Mouse (Mus musculus): ENCODE results near the gene Armc12. TPM values are rescaled to one million over a fixed set of nuclear protein-coding genes. Genes with fewer than 3 reads are reported as not detected.

The Armc12 gene
- total and polyA plus RNA-seq, 3 experiments: not detected

- ATAC-seq (ENCODE audit: extremely low read depth, insufficient number of reproducible peaks, low FRiP score, poor library complexity, severe bottlenecking): no peak
- no peak overlapping the region; the same call in 1 of the 2 replicates for H3K4me3 ChIP-seq (ENCODE audit: low read depth, low read length)
- no peaks in the 10 kb centered on the region for H3K9me3 ChIP-seq (replicated peaks)
- H3K36me3 ChIP-seq (replicated peaks): peaks cover 7% of the 10 kb centered on the region
- H3K4me1 ChIP-seq (ENCODE audit: insufficient read depth, low read depth, low read length): peaks cover 44% of the 10 kb centered on the region
- peaks cover 44% of the 10 kb centered on the region for H3K27me3 ChIP-seq (ENCODE audit: insufficient read depth, low read length)
- DNase-seq (ENCODE audit: low spot score): no peak
- TF ChIP-seq POLR2AphosphoS5 (IDR thresholded peaks at IDR 0.05; ENCODE audit: insufficient replicate concordance, low read depth, low read length): no peak
- TF ChIP-seq GATA1 (IDR thresholded peaks at IDR 0.05; ENCODE audit: borderline replicate concordance, low read length): no peak
- TF ChIP-seq CTCF (IDR thresholded peaks at IDR 0.05; ENCODE audit: low read depth, low read length): no peak
These were observed 6.5 kb upstream of the Armc12 start for GRCm38 (mm10) chr17:28524009-28524695.

GRCm38 (mm10) chr17:28524831-28525430 is 5.7 kb upstream of the Armc12 start:
- TF ChIP-seq CTCF (IDR thresholded peaks at IDR 0.05; ENCODE audit: low read depth, low read length) (no peak), TAL1 (conservative IDR thresholded peaks at IDR 0.05; ENCODE audit: low read depth, low read length) (no peak), GATA1 (IDR thresholded peaks at IDR 0.05; ENCODE audit: borderline replicate concordance, low read length) (no peak), POLR2AphosphoS5 (IDR thresholded peaks at IDR 0.05; ENCODE audit: insufficient replicate concordance, low read depth, low read length) (no peak), GATA2 (IDR thresholded peaks at IDR 0.05; ENCODE audit: borderline replicate concordance, low read depth, low read length) (no peak)
- H3K9me3 ChIP-seq (replicated peaks): no peaks in the 10 kb centered on the region
- no peak for DNase-seq (ENCODE audit: low spot score)
- H3K4me1 ChIP-seq (ENCODE audit: insufficient read depth, low read depth, low read length): peaks cover 44% of the 10 kb centered on the region
- H3K4me3 ChIP-seq (ENCODE audit: low read depth, low read length): no peak overlapping the region
- ATAC-seq (ENCODE audit: extremely low read depth, insufficient number of reproducible peaks, low FRiP score, poor library complexity, severe bottlenecking): no peak
- peaks cover 7% of the 10 kb centered on the region for H3K36me3 ChIP-seq (replicated peaks)
- peaks cover 42% of the 10 kb centered on the region for H3K27me3 ChIP-seq (ENCODE audit: insufficient read depth, low read length)

GRCm38 (mm10) chr17:28527184-28528042 is 3.2 kb upstream of the Armc12 start:
- DNase-seq (ENCODE audit: low spot score): no peak
- Histone ChIP-seq H3K4me1 (ENCODE audit: insufficient read depth, low read depth, low read length) (peaks cover 40% of the 10 kb centered on the region), H3K9me3 (replicated peaks) (no peaks in the 10 kb centered on the region), H3K27me3 (ENCODE audit: insufficient read depth, low read length) (peaks cover 38% of the 10 kb centered on the region), H3K36me3 (replicated peaks) (peaks cover 7% of the 10 kb centered on the region), H3K4me3 (ENCODE audit: low read depth, low read length) (no peak overlapping the region)
- TF ChIP-seq GATA1 (IDR thresholded peaks at IDR 0.05; ENCODE audit: borderline replicate concordance, low read length) (no peak), POLR2AphosphoS5 (IDR thresholded peaks at IDR 0.05; ENCODE audit: insufficient replicate concordance, low read depth, low read length) (no peak), TAL1 (conservative IDR thresholded peaks at IDR 0.05; ENCODE audit: low read depth, low read length) (no peak), GATA2 (IDR thresholded peaks at IDR 0.05; ENCODE audit: borderline replicate concordance, low read depth, low read length) (no peak), CTCF (IDR thresholded peaks at IDR 0.05; ENCODE audit: low read depth, low read length) (no peak)
- no peak for ATAC-seq (ENCODE audit: extremely low read depth, insufficient number of reproducible peaks, low FRiP score, poor library complexity, severe bottlenecking)

GRCm38 (mm10) chr17:28528043-28528351 is 2.6 kb upstream of the Armc12 start:
- DNase-seq (ENCODE audit: low spot score): peak; percentile 80
- peaks cover 7% of the 10 kb centered on the region for H3K36me3 ChIP-seq (replicated peaks)
- H3K9me3 ChIP-seq (replicated peaks): no peaks in the 10 kb centered on the region
- peaks cover 32% of the 10 kb centered on the region for H3K27me3 ChIP-seq (ENCODE audit: insufficient read depth, low read length)
- TF ChIP-seq CTCF (IDR thresholded peaks at IDR 0.05; ENCODE audit: low read depth, low read length) (peak; percentile 89), TAL1 (conservative IDR thresholded peaks at IDR 0.05; ENCODE audit: low read depth, low read length) (no peak)
- H3K4me1 ChIP-seq (ENCODE audit: insufficient read depth, low read depth, low read length): peaks cover 34% of the 10 kb centered on the region
- no peak; the same call in 1 of the 2 replicates for ATAC-seq (ENCODE audit: extremely low read depth, insufficient number of reproducible peaks, low FRiP score, poor library complexity, severe bottlenecking)
- no peak overlapping the region for H3K4me3 ChIP-seq (ENCODE audit: low read depth, low read length)

- Histone ChIP-seq H3K9me3 (replicated peaks) (no peaks in the 10 kb centered on the region), H3K4me3 (ENCODE audit: low read depth, low read length) (no peak overlapping the region), H3K27me3 (ENCODE audit: insufficient read depth, low read length) (peaks cover 28% of the 10 kb centered on the region), H3K36me3 (replicated peaks) (peaks cover 5% of the 10 kb centered on the region), H3K4me1 (ENCODE audit: insufficient read depth, low read depth, low read length) (peaks cover 24% of the 10 kb centered on the region)
- TF ChIP-seq CTCF (IDR thresholded peaks at IDR 0.05; ENCODE audit: low read depth, low read length): no peak
- TF ChIP-seq GATA2 (IDR thresholded peaks at IDR 0.05; ENCODE audit: borderline replicate concordance, low read depth, low read length): no peak
- no peak for TF ChIP-seq TAL1 (conservative IDR thresholded peaks at IDR 0.05; ENCODE audit: low read depth, low read length)
- no peak for TF ChIP-seq POLR2AphosphoS5 (IDR thresholded peaks at IDR 0.05; ENCODE audit: insufficient replicate concordance, low read depth, low read length)
- TF ChIP-seq GATA1 (IDR thresholded peaks at IDR 0.05; ENCODE audit: borderline replicate concordance, low read length): no peak
- ATAC-seq (ENCODE audit: extremely low read depth, insufficient number of reproducible peaks, low FRiP score, poor library complexity, severe bottlenecking) (no peak), DNase-seq (ENCODE audit: low spot score) (no peak)
These were observed 1.5 kb upstream of the Armc12 start for GRCm38 (mm10) chr17:28529116-28529515.

- ATAC-seq (ENCODE audit: extremely low read depth, insufficient number of reproducible peaks, low FRiP score, poor library complexity, severe bottlenecking) (no peak), DNase-seq (ENCODE audit: low spot score) (no peak)
- TF ChIP-seq POLR2AphosphoS5 (IDR thresholded peaks at IDR 0.05; ENCODE audit: insufficient replicate concordance, low read depth, low read length): no peak
- TF ChIP-seq TAL1 (conservative IDR thresholded peaks at IDR 0.05; ENCODE audit: low read depth, low read length): no peak
- TF ChIP-seq GATA1 (IDR thresholded peaks at IDR 0.05; ENCODE audit: borderline replicate concordance, low read length): no peak
- TF ChIP-seq GATA2 (IDR thresholded peaks at IDR 0.05; ENCODE audit: borderline replicate concordance, low read depth, low read length): no peak
- TF ChIP-seq CTCF (IDR thresholded peaks at IDR 0.05; ENCODE audit: low read depth, low read length): no peak
These were observed 1.3 kb downstream of the Armc12 start for GRCm38 (mm10) chr17:28531946-28532345.

More at GRCm38 (mm10) chr17:28531946-28532345, 1.3 kb downstream of the Armc12 start:
- peaks cover 12% of the 10 kb centered on the region for H3K4me1 ChIP-seq (ENCODE audit: insufficient read depth, low read depth, low read length)
- no peaks in the 10 kb centered on the region for H3K9me3 ChIP-seq (replicated peaks)
- H3K36me3 ChIP-seq (replicated peaks): no peaks in the 10 kb centered on the region
- H3K4me3 ChIP-seq (ENCODE audit: low read depth, low read length): no peak overlapping the region
- peaks cover 28% of the 10 kb centered on the region for H3K27me3 ChIP-seq (ENCODE audit: insufficient read depth, low read length)
